Mouse (Mus musculus) adrenal gland, adult 8-10 months (tissue): ENCODE data around the gene Mtus2. TPM values are rescaled to one million over a fixed set of nuclear protein-coding genes. Genes with fewer than 3 reads are reported as not detected.

Experiments
- DNase-seq: peaks from one replicate; pipeline ENCODE4 v3.0.0; 2022
- total RNA-seq, 4 experiments: library from RNA; stranded (reverse); gene quantifications; 2 replicates each; pipeline ENCODE4 v1.2.4; 2022

Gene Mtus2
- total RNA-seq, 4 experiments from 2014 or later, result 3.2 to 4.7 (median 3.8) TPM

GRCm38 (mm10) chr5:148191416-148191815 is 234.3 kb downstream of the Mtus2 start:
- DNase-seq, result no peak

- no peak for DNase-seq
These were observed 254.7 kb downstream of the Mtus2 start for GRCm38 (mm10) chr5:148211831-148212230.

- no peak for DNase-seq
These were observed 259.7 kb downstream of the Mtus2 start for GRCm38 (mm10) chr5:148216786-148217185.

GRCm38 (mm10) chr5:148222898-148223297 is 265.8 kb downstream of the Mtus2 start:
- DNase-seq, result no peak

- DNase-seq, result no peak
These were observed 266.9 kb downstream of the Mtus2 start for GRCm38 (mm10) chr5:148224004-148224403.

GRCm38 (mm10) chr5:148233714-148234113 is 276.6 kb downstream of the Mtus2 start:
- no peak for DNase-seq

GRCm38 (mm10) chr5:148236616-148237015 is 279.5 kb downstream of the Mtus2 start:
- DNase-seq, result no peak

GRCm38 (mm10) chr5:148239067-148239466 is 281.9 kb downstream of the Mtus2 start:
- DNase-seq, result no peak

GRCm38 (mm10) chr5:148239757-148240156 is 282.6 kb downstream of the Mtus2 start:
- DNase-seq, result no peak

- DNase-seq, result peak; percentile 29
These were observed 284.8 kb downstream of the Mtus2 start for GRCm38 (mm10) chr5:148241932-148242331.

GRCm38 (mm10) chr5:148244471-148244870 is 287.4 kb downstream of the Mtus2 start:
- DNase-seq, result no peak

GRCm38 (mm10) chr5:148245386-148245785 is 288.3 kb downstream of the Mtus2 start:
- DNase-seq, result no peak

- no peak for DNase-seq
These were observed 291.1 kb downstream of the Mtus2 start for GRCm38 (mm10) chr5:148248236-148248635.

- no peak for DNase-seq
These were observed 294.7 kb downstream of the Mtus2 start for GRCm38 (mm10) chr5:148251847-148252246.

GRCm38 (mm10) chr5:148262016-148262415 is 304.9 kb downstream of the Mtus2 start:
- DNase-seq, result no peak

- no peak for DNase-seq
These were observed 307.9 kb downstream of the Mtus2 start for GRCm38 (mm10) chr5:148264819-148265707.

- DNase-seq, result no peak
These were observed 309.7 kb downstream of the Mtus2 start for GRCm38 (mm10) chr5:148266841-148267240.

GRCm38 (mm10) chr5:148267446-148267845 is 310.3 kb downstream of the Mtus2 start:
- DNase-seq, result no peak

- DNase-seq, result no peak
These were observed 314.9 kb downstream of the Mtus2 start for GRCm38 (mm10) chr5:148272065-148272464.

GRCm38 (mm10) chr5:148272771-148273170 is 315.7 kb downstream of the Mtus2 start:
- DNase-seq, result no peak

- no peak for DNase-seq
These were observed 321.1 kb downstream of the Mtus2 start for GRCm38 (mm10) chr5:148278233-148278632.

- DNase-seq, result no peak
These were observed 323.2 kb downstream of the Mtus2 start for GRCm38 (mm10) chr5:148280321-148280720.

GRCm38 (mm10) chr5:148282093-148282492 is 325.0 kb downstream of the Mtus2 start:
- DNase-seq, result no peak

GRCm38 (mm10) chr5:148282631-148283030 is 325.5 kb downstream of the Mtus2 start:
- DNase-seq, result no peak
